Mouse (Mus musculus) liver, postnatal 0 days (tissue): ENCODE results near the gene Zfp1.

Experiments
- CTCF ChIP-seq: sonication (generic); IDR thresholded peaks from 2 replicates; pipeline ENCODE4 v1.5.1; 2016; ENCODE audit warnings: antibody characterized with exemption, low read depth
- EP300 ChIP-seq: IDR thresholded peaks from 2 replicates; pipeline ENCODE4 v1.6.1; 2016; ENCODE audit warnings: antibody characterized with exemption, low read depth, mild to moderate bottlenecking

- TF ChIP-seq CTCF (no peak), EP300 (no peak)
These were observed 55.8 kb downstream of the Zfp1 start for GRCm38 (mm10) chr8:111699035-111699434.
